Mouse (Mus musculus) frontal cortex, postnatal 10 days (tissue): ENCODE data around the gene Cyb561.

Source experiments
- DNase-seq, 2 experiments: peaks; one replicate each; pipeline ENCODE4 v3.0.0; 2022; ENCODE audit warnings: low spot score in 2 of 2, mixed read lengths in 1 of 2

Cyb561 gene

DNA sequence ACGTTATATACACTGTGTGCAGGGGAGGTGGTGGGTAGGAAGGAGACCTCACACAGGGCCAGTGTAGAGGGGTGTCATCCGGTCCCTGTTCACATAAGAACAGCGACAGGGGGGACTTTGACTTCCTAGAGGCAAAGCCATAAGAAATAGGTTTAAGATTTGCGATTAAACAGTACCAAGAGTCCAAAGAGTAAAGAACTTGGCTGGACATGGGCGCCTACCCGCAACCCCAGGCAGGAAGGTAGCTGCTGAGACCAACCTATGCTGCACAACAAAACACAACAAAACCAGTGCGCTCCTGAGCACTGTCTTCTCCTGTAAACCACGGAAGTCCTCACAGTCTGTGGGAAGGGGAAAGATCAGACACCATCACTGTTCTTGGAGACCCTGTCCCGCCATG is 1.0 kb downstream of the Cyb561 start:
- DNase-seq = no peak

GRCm38 (mm10) chr11:105951601-105952044 is 1.5 kb downstream of the Cyb561 start:
- DNase-seq = no peak

DNA sequence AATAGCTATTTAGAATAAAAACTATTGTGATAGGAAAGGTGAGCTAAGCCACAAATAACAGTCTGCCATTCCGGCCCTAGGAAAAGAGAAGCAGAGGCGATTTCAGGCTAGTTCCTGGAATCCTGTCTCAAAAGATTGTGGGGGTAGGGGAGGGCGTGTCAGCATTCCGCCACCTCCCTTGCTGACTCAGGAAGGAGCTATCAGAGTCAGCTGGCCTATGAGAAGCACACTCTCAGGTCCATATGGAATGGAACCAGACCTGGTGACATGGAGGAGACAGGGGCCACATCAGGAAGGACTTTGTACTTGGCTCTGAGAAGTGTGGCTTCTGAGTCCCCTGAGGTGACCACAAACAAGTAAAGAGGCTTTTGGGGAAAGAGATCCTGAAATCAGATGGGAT is 2.6 kb downstream of the Cyb561 start:
- no peak for DNase-seq

GRCm38 (mm10) chr11:105948255-105948654 is 4.9 kb downstream of the Cyb561 start:
- DNase-seq = no peak

DNA sequence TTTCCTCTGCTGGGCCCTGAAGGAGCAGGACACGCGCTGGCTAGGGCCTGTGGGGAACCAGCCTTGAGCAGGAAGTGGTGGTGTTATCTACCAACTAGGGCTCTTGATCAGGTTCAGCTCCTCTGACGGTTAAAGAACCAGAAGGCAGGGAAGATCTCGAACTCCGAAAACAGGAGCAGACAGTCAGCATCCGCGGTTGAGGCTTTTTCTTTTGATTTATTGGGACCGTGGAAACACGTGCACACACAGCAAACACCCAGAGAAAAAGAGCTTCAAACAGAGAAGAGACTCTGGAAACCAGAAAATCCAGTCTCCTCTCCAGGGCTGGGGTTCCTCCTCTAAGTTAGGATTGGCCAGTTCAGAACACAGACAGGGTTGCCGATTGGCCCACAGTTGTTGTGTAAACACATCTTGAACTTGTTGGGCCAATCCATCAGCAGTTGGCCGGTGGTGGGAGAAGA is 6.4 kb downstream of the Cyb561 start:
- DNase-seq = no peak

GRCm38 (mm10) chr11:105944770-105945672 is 8.1 kb downstream of the Cyb561 start:
- no peak for DNase-seq

DNA sequence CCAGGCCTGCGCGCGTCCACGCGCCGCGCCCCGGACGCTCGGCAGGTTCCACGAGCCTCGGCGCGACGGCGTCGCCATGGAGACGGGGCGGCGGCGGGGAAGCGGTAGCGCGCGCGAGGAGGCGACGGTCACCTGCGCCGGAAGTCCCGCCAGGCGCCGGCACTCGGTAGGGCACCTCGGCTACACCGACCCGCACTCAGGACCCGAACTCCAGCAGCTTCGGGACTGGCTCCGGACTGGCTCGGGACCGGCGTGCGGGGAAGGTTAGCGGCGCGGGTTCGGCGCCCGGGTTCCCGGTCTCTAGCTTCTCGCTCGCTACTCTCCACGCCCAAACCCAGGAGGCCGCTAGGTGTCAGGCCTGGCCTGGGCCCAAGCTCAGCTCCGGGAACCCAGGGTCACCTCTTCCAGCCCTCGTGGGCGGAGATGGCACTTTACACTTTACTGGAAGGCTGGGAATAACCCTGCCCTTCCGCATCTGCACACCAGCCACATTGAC is 9.0 kb downstream of the Cyb561 start:
- DNase-seq = peak in 1 of 2 experiments; percentile 64

DNA sequence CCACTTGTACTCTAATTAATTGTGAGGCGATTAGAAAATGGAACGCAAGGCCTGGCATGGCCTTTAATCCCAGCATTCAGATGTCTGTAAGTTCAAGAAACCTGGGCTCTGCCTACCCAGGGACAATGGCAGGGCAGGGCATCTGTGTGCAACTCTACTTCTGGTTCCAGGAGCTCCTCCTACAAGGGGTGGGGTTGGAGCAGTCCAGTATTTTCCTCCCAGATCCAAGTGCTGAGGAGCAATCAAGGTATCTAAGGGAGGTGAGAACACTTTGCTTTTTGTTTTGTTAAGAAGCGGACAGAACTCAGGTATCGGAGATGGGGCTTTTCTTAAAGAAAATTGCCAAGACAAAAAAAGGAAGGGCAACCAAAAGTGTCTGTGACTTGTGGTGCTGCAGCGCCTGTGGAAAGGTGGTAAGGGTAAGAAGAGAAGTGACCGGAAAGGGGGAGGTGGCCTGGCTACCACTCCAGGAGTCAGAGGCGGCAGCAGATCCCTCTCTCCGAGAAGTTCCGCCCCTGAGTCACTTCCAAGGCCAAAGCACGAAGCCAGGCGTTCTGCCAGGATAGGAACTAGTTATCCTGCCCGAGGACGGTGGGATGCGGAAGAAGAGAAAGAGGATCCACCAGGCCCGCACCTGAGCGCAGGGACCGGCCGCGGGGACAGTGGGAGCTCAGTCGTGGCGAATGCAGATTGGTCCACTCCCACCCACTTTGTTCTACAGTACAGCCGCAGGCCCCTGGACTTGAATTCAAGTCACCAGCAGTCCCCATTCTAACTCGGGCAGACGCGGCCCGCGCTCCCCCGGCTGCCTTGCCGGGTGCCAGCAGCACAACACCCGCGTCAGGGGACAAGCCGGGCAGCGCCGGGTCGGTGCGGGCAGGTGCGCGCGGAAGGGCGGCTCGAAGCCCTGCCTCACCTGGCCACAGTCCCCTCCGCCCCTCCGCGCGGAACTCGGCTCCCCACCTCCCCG is 9.7 kb downstream of the Cyb561 start:
- DNase-seq = no peak

DNA sequence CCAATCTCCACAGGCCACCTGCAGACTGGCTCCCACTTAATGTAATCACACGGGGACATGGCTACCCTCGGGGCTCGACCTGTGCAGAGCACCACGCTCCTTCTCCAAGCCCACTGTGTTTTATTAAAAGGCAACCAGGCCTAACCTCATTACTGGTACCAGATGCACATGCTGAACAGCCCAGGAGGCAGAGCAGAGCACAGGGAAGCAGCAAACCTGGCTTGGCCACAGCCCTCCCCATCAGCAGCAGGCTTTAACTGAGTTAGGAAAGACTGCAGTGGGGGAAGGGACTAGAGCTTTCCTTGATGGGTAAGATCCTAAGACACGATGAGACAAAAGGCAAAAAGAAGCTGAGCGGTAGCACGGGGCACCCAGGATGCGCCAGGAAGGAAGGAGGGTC is 11.2 kb downstream of the Cyb561 start:
- no peak for DNase-seq

DNA sequence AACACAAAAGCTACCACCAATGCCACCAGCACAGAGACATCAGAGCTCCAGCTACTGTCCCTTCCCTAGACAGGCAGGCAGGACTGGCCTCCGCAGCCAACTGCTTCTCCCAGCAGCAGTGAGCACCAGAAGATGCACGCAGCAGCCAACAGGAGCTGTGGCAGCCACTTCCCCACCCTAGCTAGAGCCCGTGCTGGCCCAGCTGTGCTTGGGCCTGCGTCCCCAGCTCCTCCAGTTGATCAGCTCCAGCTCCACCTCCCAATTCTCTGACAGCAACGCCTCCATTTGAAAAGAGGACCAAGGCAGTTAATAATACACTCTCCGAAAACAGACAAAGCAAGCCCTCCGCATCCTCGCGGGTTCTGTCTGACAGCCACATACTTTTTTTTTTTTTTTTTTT is 14.4 kb downstream of the Cyb561 start:
- no peak for DNase-seq

GRCm38 (mm10) chr11:105936974-105937373 is 16.2 kb downstream of the Cyb561 start:
- no peak for DNase-seq

- peak; percentile 42 to 62 for DNase-seq
These were observed 16.9 kb downstream of the Cyb561 start for GRCm38 (mm10) chr11:105936200-105936599.

DNA sequence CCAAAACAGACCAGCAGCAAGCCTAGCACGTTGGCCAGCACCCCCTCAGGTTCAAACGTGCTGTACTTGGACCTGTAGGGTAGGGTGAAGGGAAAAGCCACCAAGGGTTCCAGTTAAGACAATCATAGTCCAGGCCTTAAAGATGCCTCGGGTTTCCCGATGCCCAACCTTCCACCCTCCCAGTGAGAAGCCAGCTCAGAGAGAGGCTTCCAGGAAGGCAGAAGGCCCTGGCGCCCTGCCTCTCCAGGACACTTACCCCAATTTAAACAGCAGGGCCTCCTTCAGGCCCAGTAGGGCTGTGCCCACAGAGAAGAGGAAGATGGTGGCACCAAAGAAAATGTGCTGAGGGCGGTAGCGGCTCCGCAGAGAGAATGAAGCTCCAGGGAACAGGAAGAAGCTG is 17.6 kb downstream of the Cyb561 start:
- no peak for DNase-seq

GRCm38 (mm10) chr11:105934816-105935215 is 18.3 kb downstream of the Cyb561 start:
- no peak for DNase-seq

DNA sequence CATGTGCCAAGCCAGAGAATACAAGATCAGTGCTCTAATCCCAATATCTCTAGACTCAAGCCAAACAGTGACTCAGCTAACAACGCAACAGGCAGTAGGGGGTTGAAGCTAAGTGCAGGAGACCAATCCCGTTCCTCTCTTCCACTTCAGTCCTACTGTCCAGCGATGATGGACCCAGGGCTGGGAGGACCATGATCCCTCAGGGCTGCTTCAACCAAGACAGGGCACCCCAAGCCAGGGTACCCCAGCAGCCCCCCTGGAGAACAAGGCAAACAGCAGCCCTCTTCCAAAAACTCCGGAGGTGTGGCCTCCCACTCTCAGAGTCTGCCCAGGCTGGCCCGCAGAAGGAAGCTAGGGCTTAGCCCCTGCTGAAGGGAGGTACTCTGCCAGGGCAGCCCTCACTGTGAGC is 18.8 kb downstream of the Cyb561 start:
- DNase-seq = no peak

DNA sequence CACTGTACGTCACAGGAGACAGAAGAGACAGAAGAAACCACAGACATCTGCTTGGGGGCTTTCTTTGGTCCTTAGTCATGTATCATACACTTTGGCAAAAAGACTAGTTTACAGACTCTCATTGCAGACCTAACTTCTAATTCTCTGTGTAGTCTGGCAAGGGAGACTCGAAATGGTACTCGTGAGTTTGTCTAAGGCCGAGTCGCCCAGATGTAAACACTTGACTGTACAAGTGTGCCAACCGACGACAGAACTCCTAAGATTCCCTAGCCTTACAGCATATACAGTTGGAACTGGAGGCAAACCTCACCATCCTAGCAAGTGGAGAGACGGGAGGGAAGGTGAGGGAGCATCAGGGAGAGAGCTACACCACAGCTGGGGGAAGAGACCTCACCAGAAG is 19.4 kb downstream of the Cyb561 start:
- DNase-seq = no peak

GRCm38 (mm10) chr11:105931380-105931779 is 21.8 kb downstream of the Cyb561 start:
- no peak for DNase-seq

DNA sequence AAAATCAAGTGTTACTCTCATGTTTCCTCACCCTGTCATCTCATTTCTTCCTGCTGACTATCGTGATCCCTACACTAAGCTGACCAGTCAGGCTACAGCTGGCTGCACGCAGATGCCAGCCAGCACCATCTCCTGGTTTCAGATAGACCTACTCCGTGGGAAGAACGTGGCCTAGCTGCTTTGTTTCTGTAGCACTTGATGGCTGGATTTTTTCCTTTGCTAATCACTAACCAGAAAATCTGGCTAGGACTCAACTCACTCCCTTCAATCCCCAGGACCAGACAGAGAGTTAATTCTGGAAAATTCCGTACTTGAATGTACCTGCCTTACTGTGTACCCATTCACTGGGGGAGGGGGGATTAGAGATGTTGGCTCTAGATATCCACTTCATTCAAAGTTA is 25.0 kb downstream of the Cyb561 start:
- DNase-seq = no peak

- DNase-seq = peak in 1 of 2 experiments; percentile 68
These were observed 25.8 kb downstream of the Cyb561 start for GRCm38 (mm10) chr11:105927065-105928030.

GRCm38 (mm10) chr11:105922769-105923663 is 30.1 kb downstream of the Cyb561 start:
- peak in 1 of 2 experiments; percentile 27 for DNase-seq
